Mouse (Mus musculus) myocyte (in vitro differentiated cells): ENCODE data around the gene Dhx30.
"Not testable (repeated sequence)": the region's sequence is repeated elsewhere in the genome, so short reads cannot be mapped to it uniquely, and the experiment has no call there.

Experiments
- CEBPB ChIP-seq: IDR thresholded peaks from 2 replicates; pipeline ENCODE4 v1.6.1; 2011; ENCODE audit warnings: mild to moderate bottlenecking, moderate library complexity; ENCODE audit not compliant: poor library complexity, insufficient read depth, severe bottlenecking
- E2F4 ChIP-seq: IDR thresholded peaks from one replicate; pipeline ENCODE4 v1.6.1; 2011; ENCODE audit warnings: mild to moderate bottlenecking, control low read depth, moderate library complexity; ENCODE audit not compliant: insufficient read depth
- MAX ChIP-seq: IDR thresholded peaks from one replicate; pipeline ENCODE4 v1.6.1; 2011; ENCODE audit warnings: low read depth, mild to moderate bottlenecking, control low read depth
- MYOD1 ChIP-seq, 3 experiments: IDR thresholded peaks; one replicate each; pipeline ENCODE4 v1.6.1; 2011; ENCODE audit warnings: control low read depth in 2 of 3, low read depth in 2 of 3, mild to moderate bottlenecking in 2 of 3, moderate library complexity in 1 of 3; ENCODE audit not compliant: insufficient read length in 2 of 3, control insufficient read depth in 1 of 3
- POLR2A ChIP-seq: IDR thresholded peaks from one replicate; pipeline ENCODE4 v1.6.1; 2011; ENCODE audit warnings: low read depth, mild to moderate bottlenecking, control low read depth, moderate library complexity; ENCODE audit not compliant: insufficient read length
- POLR2AphosphoS2 ChIP-seq: IDR thresholded peaks from one replicate; pipeline ENCODE4 v1.6.1; 2011; ENCODE audit warnings: low read depth, control low read depth; ENCODE audit not compliant: insufficient read length
- REST ChIP-seq: IDR thresholded peaks from one replicate; pipeline ENCODE4 v1.6.1; 2011; ENCODE audit warnings: mild to moderate bottlenecking, control low read depth, moderate library complexity; ENCODE audit not compliant: insufficient read depth, insufficient read length
- TCF12 ChIP-seq: IDR thresholded peaks from one replicate; pipeline ENCODE4 v1.6.1; 2011; ENCODE audit warnings: mild to moderate bottlenecking, control low read depth; ENCODE audit not compliant: poor library complexity, insufficient read depth, severe bottlenecking
- TCF3 ChIP-seq: IDR thresholded peaks from one replicate; pipeline ENCODE4 v1.6.1; 2011; ENCODE audit warnings: low read depth, control low read depth; ENCODE audit not compliant: insufficient read length
- USF1 ChIP-seq: IDR thresholded peaks from one replicate; pipeline ENCODE4 v1.6.1; 2011; ENCODE audit warnings: low read depth, mild to moderate bottlenecking, control low read depth, moderate library complexity

DNA sequence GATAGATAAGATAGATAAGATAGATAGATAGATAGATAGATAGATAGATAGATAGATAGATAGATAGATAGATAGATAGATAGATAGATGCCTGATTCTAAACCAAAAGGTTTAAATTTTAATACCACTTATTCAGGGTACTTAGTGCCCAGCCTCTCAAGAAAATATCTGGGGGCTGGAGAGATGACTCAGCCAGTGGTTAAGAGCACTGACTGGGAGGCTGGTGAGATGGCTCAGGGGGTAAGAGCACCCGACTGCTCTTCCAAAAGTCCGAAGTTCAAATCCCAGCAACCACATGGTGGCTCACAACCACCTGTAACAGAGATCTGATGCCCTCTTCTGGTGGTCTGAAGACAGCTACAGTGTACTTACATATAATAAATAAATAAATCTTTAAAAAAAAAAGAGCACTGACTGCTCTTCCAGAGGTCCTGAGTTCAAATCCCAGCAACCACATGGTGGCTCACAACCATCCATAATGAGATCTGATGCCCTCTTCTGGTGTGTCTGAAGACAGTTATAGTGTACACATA is 6.4 kb upstream of the Dhx30 start:
- TF ChIP-seq TCF3; USF1; POLR2A; POLR2AphosphoS2; E2F4; CEBPB; TCF12; MYOD1 (IDR thresholded peaks at IDR 0.05; ENCODE audit: control insufficient read depth in 1 of 3, insufficient read length in 2 of 3, low read depth in 2 of 3); MAX; REST: not testable (repeated sequence)
